Mouse (Mus musculus): ENCODE measurements at regions not wholly inside any gene's neighbourhood (a gene's known extent, or its start where the extent isn't known, plus 50 kb on each side); places are given as distances from the start of the nearest gene placed in this dataset.

DNA sequence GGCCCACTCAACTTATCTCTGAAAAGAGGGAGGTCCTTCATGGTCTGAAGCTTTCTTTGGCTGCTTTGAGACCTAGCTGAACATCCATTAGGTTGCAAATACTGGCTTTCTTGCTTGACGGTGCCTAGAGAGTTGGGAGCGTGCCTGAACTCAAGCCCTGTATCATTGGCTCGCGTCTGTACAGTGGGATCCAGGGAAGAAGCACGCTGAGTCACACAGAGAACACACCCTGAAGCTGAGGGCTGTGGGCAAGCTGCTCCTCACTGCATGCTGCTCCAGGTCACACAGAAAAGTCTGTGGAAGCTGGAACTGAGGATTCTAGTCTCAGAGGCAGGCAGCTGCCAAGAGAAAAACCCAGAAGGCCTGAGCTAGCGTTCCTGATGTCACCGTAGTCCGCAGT, 119.3 kb upstream of the Jade1 start:
- no peak for TF ChIP-seq E2F4 (IDR thresholded peaks at IDR 0.05; ENCODE audit: insufficient replicate concordance, low read depth, low read length)
- TF ChIP-seq JUND (conservative IDR thresholded peaks at IDR 0.05; ENCODE audit: low read depth, low read length) = no peak
- TF ChIP-seq MAFK (IDR thresholded peaks at IDR 0.05; ENCODE audit: insufficient replicate concordance, low read length) = no peak
- no peak for TF ChIP-seq ZKSCAN1 (IDR thresholded peaks at IDR 0.05; ENCODE audit: borderline replicate concordance, low read depth, low read length)
- TF ChIP-seq MAZ (IDR thresholded peaks at IDR 0.05; ENCODE audit: low read depth, low read length) = no peak
- no peak for TF ChIP-seq POLR2A (IDR thresholded peaks at IDR 0.05; ENCODE audit: low read depth, low read length)
- TF ChIP-seq MAX (IDR thresholded peaks at IDR 0.05; ENCODE audit: low read length) = no peak
- TF ChIP-seq SMC3 (IDR thresholded peaks at IDR 0.05; ENCODE audit: low read depth, low read length) = no peak
- TF ChIP-seq EP300 (IDR thresholded peaks at IDR 0.05; ENCODE audit: low read length) = no peak
- no peak for TF ChIP-seq CTCF (conservative IDR thresholded peaks at IDR 0.05 in 1 of 2, IDR thresholded peaks at IDR 0.05 in 1 of 2; ENCODE audit: low read depth in 2 of 2, low read length in 2 of 2)
- TF ChIP-seq CHD1 (IDR thresholded peaks at IDR 0.05; ENCODE audit: low read depth, low read length) = no peak
- TF ChIP-seq KAT2A (IDR thresholded peaks at IDR 0.05; ENCODE audit: insufficient replicate concordance, low read length) = no peak

Measured in CH12.LX (cell line).